Mouse (Mus musculus): ENCODE results near the gene Hspbap1.

The Hspbap1 gene

GRCm38 (mm10) chr16:35874416-35874815 is 104.2 kb downstream of the Hspbap1 start:
- peak; percentile 29 for DNase-seq (ENCODE audit: low spot score)
